Mouse (Mus musculus): ENCODE measurements at regions not wholly inside any gene's neighbourhood (a gene's known extent, or its start where the extent isn't known, plus 50 kb on each side); places are given as distances from the start of the nearest gene placed in this dataset.

DNA sequence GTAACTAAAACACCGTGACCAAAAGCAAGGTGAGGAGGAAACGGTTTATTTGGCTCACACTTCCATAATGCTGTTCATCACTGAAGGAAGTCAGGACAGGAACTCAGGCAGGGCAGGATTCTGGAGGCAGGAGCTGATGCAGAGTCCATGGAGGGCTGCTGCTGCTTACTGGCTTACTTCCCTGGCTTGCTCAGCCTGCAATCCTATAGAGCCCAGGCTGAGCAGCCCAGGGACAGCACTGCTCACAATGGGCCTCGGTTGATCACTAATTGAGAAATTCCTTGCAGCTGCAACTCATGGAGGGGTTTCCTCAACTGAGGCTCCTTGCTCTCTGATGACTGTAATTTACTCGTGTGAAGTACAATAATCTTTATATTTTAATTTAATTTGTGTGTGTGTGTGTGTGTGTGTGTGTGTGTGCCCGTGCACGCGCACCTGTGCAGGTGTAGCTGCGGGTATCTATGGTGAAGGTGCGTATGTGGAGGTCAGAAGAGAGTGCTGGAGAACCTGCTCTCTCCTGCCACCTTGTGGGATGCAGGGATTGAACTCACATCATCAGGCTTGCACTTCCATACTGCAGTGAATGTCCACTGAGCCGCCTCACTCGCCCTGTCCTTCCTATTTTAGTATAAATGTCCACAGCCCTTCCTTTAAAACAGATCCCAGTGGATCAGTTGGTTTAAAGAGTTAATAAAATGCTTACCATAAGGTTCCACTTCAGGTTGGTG is 886.6 kb upstream of the Car8 start:
- H3K27me3 ChIP-seq: no peaks in the 10 kb centered on the region
- 0 out of 2 replicates have a peak, but pooled peaks have one; percentile 36 for ATAC-seq (ENCODE audit: low FRiP score, low read depth)
- H3K9me3 ChIP-seq: no peaks in the 10 kb centered on the region
- H3K4me2 ChIP-seq (replicated peaks): no peak overlapping the region
- H3K4me1 ChIP-seq: no peaks in the 10 kb centered on the region
- H3K36me3 ChIP-seq: no peaks in the 10 kb centered on the region
- H3K9ac ChIP-seq: no peak overlapping the region
- WGBS: 46% methylated on average over 11 of the region's 11 CpGs
- no peak overlapping the region for H3K4me3 ChIP-seq
- H3K27ac ChIP-seq: no peak overlapping the region

DNA sequence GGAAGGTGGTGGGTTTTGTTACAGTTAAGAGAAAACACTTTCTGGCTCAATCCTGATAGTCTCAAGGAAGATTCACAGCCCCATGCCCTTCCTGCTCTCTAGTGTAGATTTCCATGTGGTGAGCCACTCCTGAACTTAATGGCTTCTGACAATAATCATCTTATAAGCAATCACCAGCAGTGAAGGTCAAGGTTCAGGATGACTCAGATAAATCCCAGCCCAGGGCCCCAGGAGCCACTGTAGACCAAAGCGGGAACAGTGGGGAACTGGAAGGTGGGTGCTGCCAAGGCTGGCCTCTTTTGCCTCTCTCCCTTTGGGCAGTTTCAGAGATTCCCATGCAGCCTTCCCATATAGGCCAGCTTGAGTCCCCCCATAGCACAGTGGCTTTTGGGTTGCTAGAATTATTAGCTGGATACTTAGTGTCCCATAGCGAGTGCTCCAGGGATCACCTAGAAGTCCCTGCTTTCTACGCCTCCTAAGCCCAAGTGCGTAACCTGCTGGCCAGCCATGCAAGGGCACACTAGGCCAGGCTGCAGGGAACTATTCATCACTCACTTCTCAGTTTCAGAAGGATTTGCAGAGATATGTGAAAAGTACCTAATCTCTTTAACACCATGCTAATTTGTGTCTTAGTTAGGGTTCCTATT is 885.9 kb upstream of the Car8 start:
- no peaks in the 10 kb centered on the region for H3K27me3 ChIP-seq
- H3K4me2 ChIP-seq (replicated peaks): no peak overlapping the region
- 83% methylated on average over 4 of the region's 4 CpGs for WGBS
- H3K4me3 ChIP-seq: no peak overlapping the region
- H3K27ac ChIP-seq: no peak overlapping the region
- no peak for ATAC-seq (ENCODE audit: low FRiP score, low read depth)
- no peak overlapping the region for H3K9ac ChIP-seq
- H3K36me3 ChIP-seq: no peaks in the 10 kb centered on the region
- no peaks in the 10 kb centered on the region for H3K4me1 ChIP-seq
- no peaks in the 10 kb centered on the region for H3K9me3 ChIP-seq

DNA sequence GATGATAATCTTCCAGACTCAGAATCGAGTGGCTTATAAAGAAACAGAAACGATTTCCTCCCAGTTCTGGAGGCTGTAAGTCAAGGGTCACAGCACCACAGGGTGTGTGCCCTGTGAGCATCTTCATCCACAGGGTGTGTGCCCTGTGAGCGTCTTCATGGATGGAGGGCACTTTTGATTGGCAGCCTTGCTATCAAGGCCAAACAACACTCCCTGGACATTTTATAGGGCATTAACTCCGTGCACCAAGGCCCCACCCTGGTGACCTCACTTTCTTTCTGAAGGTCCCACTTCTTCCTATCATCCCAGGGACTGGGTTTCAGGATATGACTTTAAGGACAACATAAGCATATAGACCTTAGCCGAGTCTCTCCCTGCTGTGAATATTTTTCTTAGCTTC is 885.3 kb upstream of the Car8 start:
- Histone ChIP-seq H3K36me3 (no peaks in the 10 kb centered on the region), H3K27me3 (no peaks in the 10 kb centered on the region), H3K4me2 (replicated peaks) (no peak overlapping the region), H3K9ac (no peak overlapping the region), H3K4me3 (no peak overlapping the region), H3K4me1 (no peaks in the 10 kb centered on the region), H3K9me3 (no peaks in the 10 kb centered on the region), H3K27ac (no peak overlapping the region)
- whole genome bisulfite sequencing: 59% methylated on average over 5 of the region's 5 CpGs
- no peak for ATAC-seq (ENCODE audit: low FRiP score, low read depth)

DNA sequence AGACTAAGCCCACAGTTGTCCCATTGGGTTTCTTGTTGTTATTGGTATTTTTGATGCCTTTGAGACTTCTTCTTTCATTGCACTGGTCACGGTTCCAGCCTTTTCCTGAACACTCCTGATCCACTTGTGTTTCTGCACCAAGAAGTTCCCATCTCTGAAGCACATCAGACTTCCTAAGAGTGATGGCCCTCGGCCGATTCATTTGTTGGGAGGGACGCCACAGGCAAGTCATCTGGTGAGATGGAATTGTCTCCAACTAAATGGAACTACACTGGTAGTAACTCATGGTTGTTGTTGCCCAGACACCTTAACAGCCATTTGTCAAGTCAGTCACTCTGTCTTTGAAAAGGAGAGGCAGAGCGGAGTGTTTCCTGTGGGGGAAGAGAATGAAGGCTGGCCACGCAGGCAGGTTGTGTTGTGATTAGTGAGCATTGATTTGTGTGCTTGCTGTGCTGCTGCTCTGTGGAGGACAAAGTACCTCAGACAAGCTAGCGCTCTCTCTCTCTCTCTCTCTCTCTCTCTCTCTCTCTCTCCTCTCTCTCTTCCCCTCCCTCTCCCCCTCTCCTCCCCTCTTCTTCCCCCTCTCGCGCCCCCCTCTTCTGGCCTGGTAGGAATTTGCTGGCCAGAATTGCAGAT is 884.7 kb upstream of the Car8 start:
- Histone ChIP-seq H3K9me3 (no peaks in the 10 kb centered on the region), H3K36me3 (no peaks in the 10 kb centered on the region), H3K27me3 (no peaks in the 10 kb centered on the region), H3K4me3 (no peak overlapping the region), H3K9ac (no peak overlapping the region), H3K27ac (no peak overlapping the region), H3K4me1 (no peaks in the 10 kb centered on the region), H3K4me2 (replicated peaks) (no peak overlapping the region)
- ATAC-seq (ENCODE audit: low FRiP score, low read depth): no peak
- WGBS: 54% methylated on average over 9 of the region's 9 CpGs

DNA sequence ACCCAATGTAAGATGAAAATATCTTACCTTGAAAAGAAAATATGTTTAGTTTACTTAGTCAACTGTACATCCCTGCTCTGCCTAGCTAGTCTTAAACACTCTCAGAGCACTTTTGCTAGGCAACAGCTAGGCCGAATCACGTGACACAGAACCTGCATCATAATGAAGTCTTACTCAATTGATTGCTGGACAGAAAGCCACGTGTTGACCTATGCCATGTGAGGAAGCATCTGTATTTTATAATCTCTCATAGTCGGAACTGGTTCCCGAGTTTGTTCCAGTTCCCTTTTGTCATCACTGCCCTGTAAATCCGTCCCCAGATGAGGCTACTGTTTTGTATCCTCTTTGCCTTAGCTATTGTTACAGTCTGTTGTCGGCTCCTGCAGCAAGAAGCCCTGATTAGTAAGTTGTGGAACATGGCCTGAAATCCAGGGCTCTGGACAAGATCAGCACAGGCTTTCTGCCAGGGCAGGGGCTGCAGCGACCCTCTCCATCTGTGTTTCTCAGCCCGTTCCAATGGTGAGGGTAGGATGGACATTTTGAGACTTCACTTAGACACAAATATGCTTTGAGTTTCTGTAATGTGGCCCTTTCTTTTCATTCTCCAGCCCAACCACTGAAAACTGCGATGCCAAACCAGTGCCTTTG is 883.9 kb upstream of the Car8 start:
- no peak for ATAC-seq (ENCODE audit: low FRiP score, low read depth)
- 0 out of 2 replicates have a peak, but pooled peaks cover 1% of the 10 kb centered on the region for H3K27me3 ChIP-seq
- WGBS: 72% methylated on average over 10 of the region's 10 CpGs
- no peak overlapping the region for H3K4me2 ChIP-seq (replicated peaks)
- H3K9ac ChIP-seq: no peak overlapping the region
- H3K27ac ChIP-seq: no peak overlapping the region
- no peaks in the 10 kb centered on the region for H3K9me3 ChIP-seq
- H3K4me1 ChIP-seq: 0 out of 2 replicates have a peak, but pooled peaks cover 2% of the 10 kb centered on the region
- no peak overlapping the region for H3K4me3 ChIP-seq
- H3K36me3 ChIP-seq: no peaks in the 10 kb centered on the region

DNA sequence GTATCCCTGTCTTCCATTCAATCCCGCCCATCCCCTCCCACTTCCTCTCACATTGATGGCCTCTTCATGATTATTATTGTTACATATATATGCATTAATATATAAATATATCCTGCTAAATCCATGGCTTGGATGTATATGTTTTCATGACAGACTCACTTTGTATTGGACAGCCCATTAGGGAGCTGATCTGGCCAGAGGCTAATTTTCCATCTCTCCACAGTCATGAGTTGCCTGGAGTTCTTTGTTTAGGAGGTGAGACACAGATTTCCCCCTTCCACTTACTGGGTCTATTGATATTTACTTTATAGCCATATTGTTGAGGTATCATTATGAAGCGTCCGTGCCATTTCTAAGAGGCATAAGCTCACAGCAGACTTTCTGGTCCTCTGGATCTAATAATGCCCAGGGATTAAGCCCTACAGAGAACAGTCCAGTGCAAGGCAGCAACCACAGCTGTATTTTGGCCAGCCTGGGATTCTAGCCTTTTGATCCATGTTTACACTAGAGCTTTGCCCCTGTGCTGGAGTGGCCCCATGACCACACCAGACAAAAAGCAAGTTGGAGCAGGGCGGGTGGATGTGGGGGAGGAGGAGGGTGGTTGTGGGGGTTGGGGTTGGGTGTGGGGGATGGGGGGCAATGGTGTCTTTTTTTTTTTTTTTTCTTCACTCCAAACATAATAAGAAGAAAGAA is 878.3 kb upstream of the Car8 start:
- Histone ChIP-seq H3K4me3 (no peak overlapping the region), H3K4me2 (replicated peaks) (no peak overlapping the region), H3K9ac (no peak overlapping the region), H3K9me3 (no peaks in the 10 kb centered on the region), H3K27me3 (peaks cover 35% of the 10 kb centered on the region), H3K4me1 (0 out of 2 replicates have a peak, but pooled peaks cover 3% of the 10 kb centered on the region), H3K27ac (no peak overlapping the region), H3K36me3 (no peaks in the 10 kb centered on the region)
- 40% methylated on average over 4 of the region's 4 CpGs for WGBS
- no peak for ATAC-seq (ENCODE audit: low FRiP score, low read depth)

DNA sequence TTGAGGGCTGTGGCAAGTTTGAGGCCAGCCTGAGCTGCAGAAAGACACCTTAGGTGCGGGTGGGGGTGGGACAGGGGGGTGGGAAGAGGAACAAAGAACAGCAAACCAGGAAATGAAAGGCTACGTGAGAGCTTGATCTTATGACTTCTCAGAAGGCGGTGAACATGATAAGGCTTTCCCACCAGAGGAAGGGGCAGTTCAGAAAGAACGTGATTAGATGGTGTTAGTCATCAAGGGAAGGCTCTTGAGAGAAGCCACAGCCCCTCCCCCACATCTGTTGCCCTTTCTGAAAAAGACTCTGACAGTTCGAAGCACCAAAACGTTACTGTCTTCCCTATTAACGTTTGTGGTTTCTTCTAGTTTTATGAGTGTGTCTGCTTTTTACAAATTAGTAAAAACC is 877.0 kb upstream of the Car8 start:
- WGBS: 18% methylated on average over 7 of the region's 7 CpGs

DNA sequence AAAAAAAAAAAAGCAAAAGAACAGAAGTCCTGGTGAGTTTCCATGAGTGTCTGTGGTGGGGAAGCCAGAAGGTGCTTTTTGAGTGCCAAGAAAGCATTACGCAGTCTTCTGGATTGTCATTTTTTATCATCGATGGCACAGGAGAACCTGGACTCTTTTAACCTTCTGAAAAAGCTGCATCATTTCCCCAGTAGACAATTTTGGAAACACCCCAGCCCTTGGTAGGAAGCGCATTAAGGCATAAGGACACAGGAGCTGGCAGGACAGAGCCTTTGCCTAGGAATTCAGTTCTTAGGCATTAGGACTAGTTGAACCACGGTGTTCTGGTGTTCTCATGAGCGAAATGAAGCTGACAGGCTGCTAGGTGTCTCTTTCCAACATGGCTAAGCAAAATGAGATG is 875.1 kb upstream of the Car8 start:
- H3K4me2 ChIP-seq (replicated peaks): no peak overlapping the region

More for the DNA sequence above, 877.0 kb upstream of the Car8 start:
- 0 out of 2 replicates have a peak, but pooled peaks cover 3% of the 10 kb centered on the region for H3K4me1 ChIP-seq
- no peak for ATAC-seq (ENCODE audit: low FRiP score, low read depth)
- H3K9me3 ChIP-seq: no peaks in the 10 kb centered on the region
- H3K4me2 ChIP-seq (replicated peaks): no peak overlapping the region
- peaks cover 41% of the 10 kb centered on the region for H3K27me3 ChIP-seq
- H3K4me3 ChIP-seq: no peak overlapping the region
- no peak overlapping the region for H3K27ac ChIP-seq
- no peaks in the 10 kb centered on the region for H3K36me3 ChIP-seq
- no peak overlapping the region for H3K9ac ChIP-seq

DNA sequence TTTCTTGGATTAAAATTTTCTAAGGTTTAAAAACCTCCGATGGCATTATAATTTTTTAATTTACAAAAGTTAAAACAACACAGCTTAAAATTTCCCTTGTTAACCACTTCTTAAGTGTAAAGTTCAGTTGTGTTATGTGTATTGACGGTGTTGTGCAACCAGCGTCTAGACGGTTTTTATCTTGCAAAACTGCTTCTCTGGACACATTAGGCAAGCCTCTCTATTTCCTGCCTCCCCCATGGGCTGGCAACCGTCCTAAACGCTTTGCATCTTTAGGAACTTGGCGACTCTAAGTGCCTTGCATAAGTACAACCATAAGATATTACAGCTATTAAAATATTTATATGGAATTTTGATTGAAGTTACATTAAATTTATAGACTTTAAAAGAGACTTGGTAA is 871.5 kb upstream of the Car8 start:
- 58% methylated on average over 7 of the region's 7 CpGs for WGBS
- H3K9ac ChIP-seq: no peak overlapping the region
- H3K4me2 ChIP-seq (replicated peaks): no peak overlapping the region
- H3K36me3 ChIP-seq: no peaks in the 10 kb centered on the region
- no peak overlapping the region for H3K4me3 ChIP-seq
- H3K9me3 ChIP-seq: no peaks in the 10 kb centered on the region
- H3K4me1 ChIP-seq: no peaks in the 10 kb centered on the region
- no peak for ATAC-seq (ENCODE audit: low FRiP score, low read depth)
- H3K27me3 ChIP-seq: peaks cover 59% of the 10 kb centered on the region
- H3K27ac ChIP-seq: no peak overlapping the region

More for the DNA sequence above, 875.1 kb upstream of the Car8 start:
- 92% methylated on average over 5 of the region's 5 CpGs for WGBS
- Histone ChIP-seq H3K36me3 (no peaks in the 10 kb centered on the region), H3K9me3 (no peaks in the 10 kb centered on the region), H3K27ac (no peak overlapping the region), H3K27me3 (peaks cover 45% of the 10 kb centered on the region), H3K9ac (no peak overlapping the region), H3K4me3 (no peak overlapping the region), H3K4me1 (0 out of 2 replicates have a peak, but pooled peaks cover 3% of the 10 kb centered on the region)
- ATAC-seq (ENCODE audit: low FRiP score, low read depth): no peak

DNA sequence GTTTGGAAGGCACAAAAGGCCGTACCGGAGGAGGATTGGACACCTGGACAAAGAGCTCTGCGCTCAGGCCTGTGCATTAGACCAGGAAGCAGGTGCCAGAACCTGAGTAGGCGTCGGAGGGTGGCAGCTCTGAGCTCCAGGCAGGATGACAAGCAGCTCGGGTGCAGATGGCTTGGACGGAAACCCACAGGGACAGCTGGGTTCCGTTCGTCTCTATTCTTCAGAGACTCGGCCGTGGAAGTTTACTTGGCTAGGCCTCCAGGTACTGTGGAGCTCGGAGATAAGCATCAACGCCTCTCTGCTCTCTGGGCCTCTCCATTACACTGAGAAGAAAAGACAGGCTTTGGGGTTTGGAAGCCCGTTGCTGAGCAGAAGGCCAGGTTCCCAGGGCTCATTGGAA is 868.5 kb upstream of the Car8 start:
- H3K36me3 ChIP-seq: no peaks in the 10 kb centered on the region
- no peak for ATAC-seq (ENCODE audit: low FRiP score, low read depth)
- H3K4me2 ChIP-seq (replicated peaks): no peak overlapping the region
- no peak overlapping the region for H3K9ac ChIP-seq
- no peaks in the 10 kb centered on the region for H3K4me1 ChIP-seq
- no peak overlapping the region for H3K4me3 ChIP-seq
- 0 out of 2 replicates have a peak, but pooled peaks cover 8% of the 10 kb centered on the region for H3K9me3 ChIP-seq
- H3K27me3 ChIP-seq: peaks cover 43% of the 10 kb centered on the region
- no peak overlapping the region for H3K27ac ChIP-seq
- WGBS: 83% methylated on average over 14 of the region's 14 CpGs

DNA sequence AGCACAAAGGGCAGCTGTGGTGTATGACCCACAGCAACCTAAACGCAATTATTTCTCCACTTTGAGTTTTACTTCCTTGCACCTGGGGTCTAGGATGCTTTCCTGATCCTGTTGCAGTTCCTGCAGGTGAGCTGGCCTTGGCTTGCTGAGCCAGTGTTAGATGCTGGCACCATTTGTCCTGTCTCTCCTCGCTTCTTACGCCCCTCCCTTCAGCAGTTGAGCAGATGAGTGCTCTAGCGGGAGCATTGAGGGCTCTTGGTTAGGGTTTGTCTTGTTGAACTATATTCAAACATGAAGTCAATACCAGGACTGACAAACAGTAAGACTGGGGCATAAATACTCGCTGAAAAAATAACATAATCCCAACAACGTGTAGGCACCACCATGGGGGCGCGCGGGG is 867.9 kb upstream of the Car8 start:
- Histone ChIP-seq H3K9me3 (0 out of 2 replicates have a peak, but pooled peaks cover 11% of the 10 kb centered on the region), H3K36me3 (no peaks in the 10 kb centered on the region), H3K4me1 (no peaks in the 10 kb centered on the region), H3K4me3 (no peak overlapping the region), H3K27ac (no peak overlapping the region), H3K4me2 (replicated peaks) (no peak overlapping the region), H3K27me3 (peaks cover 41% of the 10 kb centered on the region), H3K9ac (no peak overlapping the region)
- 86% methylated on average over 9 of the region's 9 CpGs for WGBS
- no peak for ATAC-seq (ENCODE audit: low FRiP score, low read depth)

Data from limb, embryonic 13.5 days (tissue).